Mouse (Mus musculus) ES-Bruce4 (cell line): ENCODE results near the gene Tnfrsf1a. TPM values are rescaled to one million over a fixed set of nuclear protein-coding genes. Genes with fewer than 3 reads are reported as not detected.

Experiments
- H3K27ac ChIP-seq: 2 replicates; pipeline ENCODE4 v1.5.1; 2012; ENCODE audit warnings: low read length, inconsistent platforms; ENCODE audit not compliant: insufficient read depth
- H3K27me3 ChIP-seq: 2 replicates; pipeline ENCODE4 v1.6.1; 2012; ENCODE audit warnings: mild to moderate bottlenecking, low read length, inconsistent platforms; ENCODE audit not compliant: control insufficient read depth, poor library complexity, insufficient read depth, severe bottlenecking
- H3K36me3 ChIP-seq: 2 replicates; pipeline ENCODE4 v1.6.1; 2012; ENCODE audit warnings: inconsistent platforms, mild to moderate bottlenecking, low read length, moderate library complexity; ENCODE audit not compliant: control insufficient read depth, poor library complexity, insufficient read depth, severe bottlenecking
- H3K4me1 ChIP-seq: one replicate; pipeline ENCODE4 v1.8.1; 2011; ENCODE audit warnings: low read length; ENCODE audit not compliant: control insufficient read depth, insufficient read depth
- H3K4me3 ChIP-seq: 2 replicates; pipeline ENCODE4 v1.5.1; 2011; ENCODE audit warnings: low read depth, mild to moderate bottlenecking, low read length
- H3K9ac ChIP-seq: 2 replicates; pipeline ENCODE4 v1.6.1; 2012; ENCODE audit warnings: low read depth, mild to moderate bottlenecking, inconsistent platforms; ENCODE audit not compliant: poor library complexity, severe bottlenecking
- H3K9me3 ChIP-seq: replicated peaks from 2 replicates; pipeline ENCODE4 v1.6.1; 2012; ENCODE audit warnings: mild to moderate bottlenecking, low read length, inconsistent platforms; ENCODE audit not compliant: control insufficient read depth, poor library complexity, insufficient read depth, severe bottlenecking
- CTCF ChIP-seq: IDR thresholded peaks from one replicate; pipeline ENCODE4 v1.8.1; 2011; ENCODE audit warnings: low read depth, low read length
- EP300 ChIP-seq: IDR thresholded peaks from 2 replicates; pipeline ENCODE4 v1.6.1; 2011; ENCODE audit warnings: low read depth, low read length; ENCODE audit not compliant: insufficient read depth
- POLR2A ChIP-seq: IDR thresholded peaks from one replicate; pipeline ENCODE4 v1.8.1; 2011; ENCODE audit warnings: low read length; ENCODE audit not compliant: insufficient read depth
- polyA plus RNA-seq: library from polyadenylated mRNA; stranded (reverse); fragments of >200 nt; gene quantifications from 2 replicates; pipeline ENCODE4 v1.2.4, GENCODE M21; 2011; ENCODE audit warnings: low read depth; ENCODE audit not compliant: missing spikeins, insufficient read depth, insufficient read length

The Tnfrsf1a gene
- polyA plus RNA-seq, 1 experiment = 13.1 TPM

DNA sequence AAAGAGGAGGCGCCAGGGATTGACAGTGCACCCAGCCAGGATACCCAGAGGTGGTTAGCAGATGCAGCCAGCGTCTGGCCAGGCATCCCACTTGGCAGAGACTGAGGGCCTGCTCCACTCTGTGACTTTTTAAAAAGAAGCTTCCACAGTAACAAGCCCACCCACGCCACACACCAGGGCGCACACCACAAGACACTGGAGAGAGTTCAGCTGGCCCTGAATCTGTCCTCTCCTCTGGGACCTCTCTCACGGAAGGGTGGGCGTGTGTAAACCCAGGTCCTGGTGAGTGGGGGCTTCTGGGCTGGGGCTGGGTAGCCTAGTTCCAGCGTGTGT lies 35.0 kb upstream of the Tnfrsf1a start:
- Histone ChIP-seq H3K4me3 (peak overlapping the region; percentile 6), H3K9ac (peak overlapping the region; percentile 45), H3K27ac (no peak overlapping the region), H3K4me1 (peaks cover 5% of the 10 kb centered on the region), H3K9me3 (no peaks in the 10 kb centered on the region), H3K27me3 (no peaks in the 10 kb centered on the region), H3K36me3 (no peaks in the 10 kb centered on the region)
- TF ChIP-seq CTCF (no peak), POLR2A (no peak), EP300 (no peak)

DNA sequence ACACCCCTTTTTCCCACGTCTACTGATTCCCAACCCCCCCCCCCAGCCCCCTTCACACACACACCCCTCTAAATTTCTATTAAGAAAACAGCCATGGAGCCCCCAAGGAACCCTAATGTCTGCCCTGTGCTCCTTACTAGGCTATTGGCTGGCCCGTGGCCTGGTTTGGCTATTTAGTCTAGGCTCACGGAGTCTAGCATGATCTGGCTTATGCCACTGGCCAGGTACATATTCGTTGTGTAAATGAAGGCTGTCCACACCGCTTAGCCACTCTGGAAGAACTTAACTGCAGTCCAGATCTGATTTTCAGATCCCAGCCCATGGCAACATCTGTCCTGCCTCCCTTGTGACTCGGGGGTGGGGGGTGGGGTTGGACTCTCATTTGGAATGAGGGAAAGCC lies 34.4 kb upstream of the Tnfrsf1a start:
- H3K27me3 ChIP-seq = no peaks in the 10 kb centered on the region
- H3K36me3 ChIP-seq = no peaks in the 10 kb centered on the region
- no peak overlapping the region for H3K27ac ChIP-seq
- no peak overlapping the region for H3K4me3 ChIP-seq
- peaks cover 5% of the 10 kb centered on the region for H3K4me1 ChIP-seq
- TF ChIP-seq CTCF = no peak
- no peak for TF ChIP-seq EP300
- no peak for TF ChIP-seq POLR2A
- H3K9me3 ChIP-seq = no peaks in the 10 kb centered on the region
- H3K9ac ChIP-seq = no peak overlapping the region

DNA sequence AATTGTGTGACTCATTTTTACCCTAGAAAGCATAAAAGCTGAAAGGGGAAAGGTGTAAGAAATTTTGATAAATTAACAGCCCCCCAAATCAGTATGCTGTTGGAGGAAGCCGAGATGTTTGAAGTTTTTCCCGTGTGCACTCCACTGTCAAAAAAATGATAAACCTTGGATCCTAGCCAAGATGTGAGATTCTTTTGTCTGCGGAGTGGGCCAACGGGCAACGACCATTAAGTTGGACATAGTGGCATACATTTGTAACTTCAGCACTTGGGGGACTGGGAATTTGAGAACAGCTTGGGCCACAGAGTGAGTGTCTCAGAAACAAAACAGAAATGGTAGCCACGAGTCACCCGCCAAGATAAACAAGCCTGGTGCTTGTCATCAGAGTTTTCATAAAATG lies 32.1 kb upstream of the Tnfrsf1a start:
- TF ChIP-seq CTCF (no peak), EP300 (no peak), POLR2A (no peak)
- Histone ChIP-seq H3K4me3 (no peak overlapping the region), H3K36me3 (no peaks in the 10 kb centered on the region), H3K27me3 (no peaks in the 10 kb centered on the region), H3K9me3 (no peaks in the 10 kb centered on the region), H3K9ac (no peak overlapping the region), H3K27ac (no peak overlapping the region), H3K4me1 (peaks cover 5% of the 10 kb centered on the region)

DNA sequence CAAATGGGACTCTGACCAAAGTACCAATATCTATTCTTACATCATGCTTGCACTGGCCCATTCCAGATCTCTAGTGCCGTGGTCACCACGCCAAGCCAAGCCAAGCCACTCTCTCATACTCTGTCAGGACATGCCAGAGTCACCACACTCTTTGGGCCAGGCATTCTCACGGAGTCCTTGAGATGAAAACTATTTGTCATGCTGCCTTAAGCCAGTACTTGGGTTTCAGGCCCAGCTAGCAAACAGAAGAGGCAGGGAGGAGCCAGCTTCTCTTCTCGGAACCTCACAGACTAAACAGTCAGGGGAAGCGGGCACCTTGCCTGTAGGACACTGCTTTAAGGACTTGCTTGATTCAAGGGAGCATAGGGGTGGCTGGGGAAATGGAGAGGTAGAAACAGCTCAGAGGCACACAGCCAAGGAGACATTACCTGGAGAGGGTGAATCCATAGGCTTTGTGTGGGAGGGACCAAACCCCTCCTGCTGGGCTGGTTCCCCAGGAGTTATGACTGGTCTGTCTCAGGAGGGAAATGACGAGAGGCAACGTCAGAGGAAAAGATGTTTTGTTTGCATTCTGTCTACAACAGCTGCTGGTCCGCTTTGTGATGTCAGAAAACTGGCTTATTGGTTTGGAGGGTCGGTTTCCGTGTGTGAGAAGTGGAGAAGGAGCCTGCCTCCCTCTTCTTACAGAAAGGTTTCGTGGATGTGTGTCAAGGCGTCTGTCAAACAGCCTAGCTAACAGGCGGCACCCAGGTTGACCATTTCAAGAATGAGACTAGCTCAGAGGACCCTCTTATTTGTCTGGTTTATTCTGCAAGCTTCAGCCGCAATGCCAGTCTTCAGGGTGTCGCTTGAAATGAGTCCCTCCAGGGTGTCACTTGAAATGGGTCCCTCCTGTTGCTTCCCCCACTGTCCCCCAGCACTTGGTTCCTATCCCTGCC lies 29.9 kb upstream of the Tnfrsf1a start:
- Histone ChIP-seq H3K27ac (no peak overlapping the region), H3K36me3 (no peaks in the 10 kb centered on the region), H3K27me3 (no peaks in the 10 kb centered on the region), H3K4me3 (no peak overlapping the region), H3K4me1 (peaks cover 2% of the 10 kb centered on the region), H3K9me3 (no peaks in the 10 kb centered on the region), H3K9ac (no peak overlapping the region)
- TF ChIP-seq EP300 (no peak), POLR2A (no peak), CTCF (no peak)

DNA sequence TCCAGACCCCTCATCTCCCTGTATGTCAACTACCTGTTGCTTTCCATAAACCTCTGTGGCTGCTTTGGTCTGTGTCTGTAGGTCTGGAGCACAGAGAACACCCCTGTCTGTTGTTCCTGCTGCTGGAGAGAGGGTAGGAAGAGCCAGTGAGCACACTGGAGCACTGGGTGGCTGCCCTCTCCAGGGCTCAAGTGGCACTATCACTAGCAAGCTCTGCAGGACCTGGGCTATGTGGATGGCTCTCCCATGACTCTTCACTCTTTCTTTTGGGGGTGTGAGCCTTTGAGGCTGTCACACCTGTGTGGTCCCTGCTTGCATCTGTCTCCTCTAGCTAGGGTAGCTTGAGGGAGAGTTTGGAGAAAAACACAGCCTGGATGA lies 29.3 kb upstream of the Tnfrsf1a start:
- H3K27me3 ChIP-seq = no peaks in the 10 kb centered on the region
- no peak overlapping the region for H3K27ac ChIP-seq
- H3K4me1 ChIP-seq = no peaks in the 10 kb centered on the region
- no peaks in the 10 kb centered on the region for H3K36me3 ChIP-seq
- no peak overlapping the region for H3K9ac ChIP-seq
- TF ChIP-seq EP300 (no peak), POLR2A (no peak), CTCF (no peak)
- H3K4me3 ChIP-seq = no peak overlapping the region
- H3K9me3 ChIP-seq = no peaks in the 10 kb centered on the region

DNA sequence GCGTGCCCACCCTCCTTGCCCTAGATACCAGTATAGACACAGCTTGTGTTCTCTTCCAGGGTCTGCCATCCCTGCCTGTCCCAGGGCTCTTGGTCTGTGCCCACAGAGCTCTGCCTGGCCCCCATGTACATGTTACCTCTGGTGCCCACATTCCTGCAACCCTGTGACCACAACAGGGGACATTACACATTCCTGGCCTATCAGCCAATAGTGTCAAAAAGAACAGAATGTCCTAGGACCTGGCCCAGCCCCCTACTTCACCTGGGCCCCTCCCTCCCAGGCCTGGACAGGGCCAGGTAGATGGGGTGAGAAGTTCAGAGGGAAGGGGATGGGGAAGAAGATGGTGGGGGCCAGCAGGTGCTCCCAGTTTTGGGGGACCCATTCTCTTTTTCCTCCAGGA lies 28.8 kb upstream of the Tnfrsf1a start, which contains the start of gene Scnn1a:
Gene Scnn1a, plus strand, starts transcription at position 337 of the 400 bp plus-strand sequence.
- H3K9me3 ChIP-seq = no peaks in the 10 kb centered on the region
- H3K27me3 ChIP-seq = no peaks in the 10 kb centered on the region
- no peaks in the 10 kb centered on the region for H3K36me3 ChIP-seq
- no peak within 1 kb of the TSS for H3K9ac ChIP-seq
- H3K4me1 ChIP-seq = no peaks in the 10 kb centered on the region
- H3K27ac ChIP-seq = no peak within 1 kb of the TSS
- no peak for TF ChIP-seq CTCF
- TF ChIP-seq EP300 = no peak
- H3K4me3 ChIP-seq = peak within 1 kb of the TSS; percentile 8; the same call in 1 of the 2 replicates
